Mouse (Mus musculus): Measurements from ENCODE around the gene Rph3al.

Gene Rph3al

DNA sequence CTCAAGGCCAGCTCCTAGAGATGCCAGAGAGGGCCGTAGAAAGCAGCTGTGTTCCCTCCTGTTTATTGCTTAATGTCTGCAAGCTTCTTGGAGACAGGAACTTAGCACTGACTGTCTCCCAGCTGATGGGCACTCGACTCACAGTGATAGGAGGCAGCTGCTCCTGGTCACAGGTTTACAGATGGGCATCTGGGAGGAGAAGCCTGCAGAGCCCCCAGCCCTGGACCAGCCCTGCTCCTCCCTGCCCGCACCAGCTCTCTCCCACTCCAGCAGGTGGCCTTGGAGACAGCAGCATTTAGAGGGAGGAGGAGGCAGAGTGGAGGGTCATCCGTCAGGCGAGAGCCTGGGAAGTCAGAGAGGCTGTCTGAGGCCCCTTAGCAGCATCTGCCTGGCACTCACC, 130.7 kb downstream of the Rph3al start:
- no peak for DNase-seq (ENCODE audit: low read depth)

DNA sequence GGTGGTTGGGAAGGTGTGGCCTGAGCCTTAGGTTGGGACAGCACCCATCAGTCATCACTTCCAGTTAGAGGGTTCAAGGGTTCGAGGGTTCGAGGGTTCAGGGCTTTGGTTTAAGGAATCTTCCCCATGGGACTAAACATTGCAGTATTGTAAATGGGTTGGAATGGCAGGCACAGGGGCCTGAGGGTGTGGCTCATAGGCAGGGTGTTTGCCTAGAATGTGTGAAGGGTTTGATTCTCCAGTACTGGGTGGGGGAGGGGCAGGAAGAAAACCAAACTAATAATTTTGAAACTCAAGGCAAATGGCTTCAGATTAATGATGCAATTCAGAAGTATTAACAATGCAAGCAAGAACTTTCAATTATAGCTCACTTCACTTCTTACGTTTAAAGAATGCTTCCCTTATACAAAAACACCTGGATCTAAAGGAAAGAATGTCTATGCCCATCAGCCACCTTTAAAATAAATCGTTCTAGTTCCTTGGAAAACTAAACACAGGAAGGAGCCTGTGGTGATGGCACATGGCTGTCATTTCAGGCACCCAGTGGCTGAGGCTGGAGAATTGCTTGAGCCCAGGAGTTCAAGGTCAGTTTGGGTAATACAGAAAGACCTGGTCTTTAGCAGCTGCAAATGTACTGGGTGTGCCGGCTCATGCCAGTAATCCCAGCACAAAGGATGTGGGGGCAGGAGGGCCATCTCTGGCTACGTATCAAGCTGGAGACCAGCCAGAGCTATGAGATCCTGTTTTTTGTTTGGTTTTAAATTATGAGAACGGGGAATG, 136.3 kb downstream of the Rph3al start:
- no peak for DNase-seq (ENCODE audit: low read depth)

DNA sequence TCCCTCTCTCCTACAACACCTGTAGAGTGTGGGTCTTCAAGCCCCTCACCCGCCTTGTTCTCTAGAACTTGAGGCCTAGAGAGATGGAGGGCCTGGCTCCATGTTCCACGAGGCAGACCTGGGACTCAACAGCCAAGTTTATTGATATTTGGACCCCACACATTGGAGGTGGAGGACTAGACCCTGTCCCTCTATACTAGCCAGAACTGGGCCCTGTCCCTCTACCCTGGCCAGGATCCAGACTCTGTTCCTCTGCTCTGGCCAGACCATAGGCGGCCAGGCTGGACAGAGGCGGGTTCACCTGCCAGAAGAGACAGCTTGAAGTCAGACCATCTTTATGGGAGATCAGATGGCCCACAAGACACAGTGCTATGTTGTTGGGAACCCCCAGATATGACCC, 136.9 kb downstream of the Rph3al start:
- no peak for DNase-seq (ENCODE audit: low read depth)

DNA sequence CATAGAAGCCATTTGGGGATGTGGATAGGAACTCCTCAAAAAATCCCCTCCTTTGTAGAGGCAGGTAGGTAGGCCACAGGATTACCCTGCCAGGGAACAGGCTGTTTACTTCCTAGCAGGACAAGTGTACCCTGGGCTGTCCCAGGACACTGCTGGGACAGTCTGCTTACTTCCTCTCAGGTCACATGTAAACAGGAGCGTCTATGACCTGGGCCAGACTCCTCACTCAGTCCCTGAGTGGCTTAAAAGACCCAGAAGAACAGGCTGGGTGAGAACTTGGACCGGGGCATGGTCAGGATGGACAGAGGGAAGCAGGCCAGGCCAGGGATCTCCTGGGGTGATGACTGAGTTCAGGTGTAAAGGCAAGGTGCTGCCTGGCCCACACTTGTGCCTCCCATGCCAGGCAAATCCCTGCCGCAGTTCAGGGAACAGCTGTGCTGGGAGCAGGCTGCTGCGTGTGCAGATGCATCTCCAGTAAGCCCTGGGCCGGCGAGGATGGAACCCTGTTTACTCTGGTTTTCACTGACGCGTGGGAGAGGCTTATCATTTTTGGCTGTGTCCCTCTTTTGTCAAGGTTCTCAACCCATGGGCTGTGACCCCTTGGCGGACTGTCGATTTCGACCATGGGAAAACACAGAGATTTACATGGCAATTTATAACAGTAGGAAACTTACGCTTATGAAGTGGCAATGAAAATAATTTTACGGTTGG, 141.5 kb downstream of the Rph3al start:
- DNase-seq (ENCODE audit: low read depth), result no peak

DNA sequence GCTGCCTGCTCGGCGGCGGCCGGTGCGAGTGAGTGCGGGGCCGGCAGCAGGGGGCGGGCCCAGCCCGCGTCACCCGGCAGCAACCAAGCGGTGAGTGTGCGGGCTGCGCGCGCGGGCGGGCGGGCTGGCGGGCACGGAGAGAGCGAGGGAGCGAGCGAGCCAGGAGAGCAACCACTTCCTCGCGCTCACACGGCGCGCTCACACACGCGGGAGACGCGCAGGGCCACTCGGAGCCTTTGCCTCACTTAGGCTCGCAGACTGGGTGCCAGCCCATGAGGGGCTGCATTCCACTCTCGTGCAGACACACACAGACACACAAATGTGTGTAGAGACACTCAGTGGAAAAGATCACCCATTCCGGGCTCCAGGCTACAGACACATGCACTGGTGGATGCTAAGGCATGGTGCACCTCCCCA, 142.2 kb downstream of the Rph3al start, which contains the start of gene Doc2b:
Gene Doc2b (minus strand): TSS at position 21 of the 417 bp plus-strand sequence.
- no peak for DNase-seq (ENCODE audit: low read depth)

DNA sequence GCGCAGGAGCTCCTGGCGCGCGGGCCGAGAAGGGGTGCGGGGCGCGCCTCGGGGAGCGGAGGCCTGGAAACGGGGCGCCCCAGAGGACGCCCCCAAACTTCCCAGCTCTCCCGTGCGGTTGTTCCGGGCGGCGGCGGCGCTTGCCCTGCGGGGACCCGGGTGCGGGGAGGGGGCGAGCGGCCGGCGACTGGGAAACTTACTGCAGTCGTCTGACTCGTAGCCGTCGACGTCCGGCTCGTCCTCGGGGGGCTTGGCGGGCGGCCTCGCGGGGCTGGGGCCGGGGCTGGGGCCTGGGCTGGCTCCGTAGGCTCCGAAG, 142.9 kb downstream of the Rph3al start:
- no peak for DNase-seq (ENCODE audit: low read depth)

DNA sequence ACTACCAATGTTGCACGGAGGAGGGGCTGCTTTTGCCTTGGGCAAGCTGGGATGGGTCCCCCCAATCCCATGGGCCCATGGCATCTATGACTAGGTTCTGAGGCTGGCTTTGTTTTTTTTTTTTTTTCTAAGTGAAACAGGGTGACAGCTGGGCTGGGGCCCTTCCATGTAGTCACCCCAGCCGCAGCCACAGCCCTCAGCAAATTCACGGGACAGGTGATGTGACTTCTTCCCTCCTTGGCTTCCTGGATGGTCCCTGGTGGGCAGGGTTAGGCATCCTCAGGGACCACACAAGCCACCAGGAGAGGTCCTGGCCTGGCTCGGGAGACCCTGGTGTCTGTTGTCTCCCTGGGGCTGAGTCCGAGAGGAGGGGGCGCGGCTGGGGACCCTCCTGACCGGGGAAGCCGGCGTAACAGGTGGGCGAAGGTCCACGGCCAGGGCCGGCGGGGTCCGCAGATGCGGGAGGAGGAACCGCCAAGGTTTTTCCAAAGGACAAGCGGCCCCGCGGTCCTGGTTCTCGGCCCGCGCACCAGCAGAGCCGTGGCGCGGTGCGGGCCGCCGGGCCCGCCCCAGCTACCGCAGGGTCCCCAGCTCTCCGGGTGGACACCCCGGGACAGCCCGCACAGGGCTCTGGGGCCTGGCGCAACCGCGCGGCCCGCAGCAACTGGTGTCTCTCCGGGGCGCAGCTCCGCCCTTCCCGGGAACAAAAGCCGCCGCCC, 143.5 kb downstream of the Rph3al start:
- DNase-seq (ENCODE audit: low read depth), result no peak

DNA sequence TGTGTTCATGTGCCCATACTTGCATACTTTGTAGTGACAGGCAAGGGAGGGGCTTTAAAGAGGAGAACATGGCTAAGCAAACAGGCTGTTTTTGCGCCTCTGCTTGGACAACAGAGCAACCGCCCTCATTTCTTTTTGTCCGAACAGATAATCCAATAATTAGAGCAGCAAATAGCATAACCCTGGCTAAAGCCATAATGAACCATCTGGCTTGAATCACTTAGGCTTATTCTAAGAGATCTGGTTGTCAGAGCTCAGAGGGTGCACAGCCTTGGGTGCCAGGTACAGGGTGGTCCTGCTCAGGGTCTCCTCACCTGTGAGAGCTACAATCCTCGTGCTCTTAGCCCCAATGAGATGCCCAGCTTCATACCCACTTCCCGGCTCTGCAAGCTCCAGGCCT, 144.9 kb downstream of the Rph3al start:
- no peak for DNase-seq (ENCODE audit: low read depth)

DNA sequence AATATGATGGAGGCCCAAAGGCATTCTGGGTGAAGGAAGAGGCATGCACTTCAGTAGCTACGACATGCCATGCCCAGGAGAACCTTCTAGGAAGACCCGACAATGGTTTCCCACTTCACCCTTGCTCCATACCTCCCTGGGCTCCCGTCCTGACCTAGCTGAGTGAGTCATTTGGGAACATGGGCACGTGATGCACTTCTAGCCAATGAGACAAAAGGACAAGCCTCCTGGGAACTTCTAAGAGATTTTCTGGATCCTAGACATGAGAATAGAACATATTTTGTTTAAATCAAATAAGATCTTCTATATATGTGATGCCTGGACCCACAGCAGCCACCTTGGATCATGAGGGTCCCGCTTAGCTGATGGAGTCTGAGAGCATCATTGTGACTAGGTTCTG, 145.7 kb downstream of the Rph3al start:
- peak; percentile 42 for DNase-seq (ENCODE audit: low read depth)

DNA sequence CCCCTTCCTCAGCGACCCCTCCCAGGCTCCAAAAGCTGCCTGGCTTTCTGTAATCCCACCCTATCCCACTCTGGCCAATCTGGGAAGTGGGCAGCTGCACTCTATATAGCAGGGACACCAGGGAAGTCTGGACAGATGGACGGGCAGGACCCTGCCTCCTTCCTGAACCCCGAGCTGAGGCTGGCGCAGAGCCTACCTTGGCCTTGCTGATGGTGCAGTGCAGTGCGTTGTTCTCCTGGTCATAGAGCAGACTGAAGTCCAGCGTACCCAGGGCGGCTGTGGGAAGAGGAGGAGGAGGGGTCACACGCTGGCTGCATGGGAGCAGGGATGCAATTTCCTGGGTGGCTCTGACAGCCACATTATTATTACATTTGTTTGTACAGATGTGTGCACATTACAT, 152.3 kb downstream of the Rph3al start:
- no peak for DNase-seq (ENCODE audit: low read depth)

DNA sequence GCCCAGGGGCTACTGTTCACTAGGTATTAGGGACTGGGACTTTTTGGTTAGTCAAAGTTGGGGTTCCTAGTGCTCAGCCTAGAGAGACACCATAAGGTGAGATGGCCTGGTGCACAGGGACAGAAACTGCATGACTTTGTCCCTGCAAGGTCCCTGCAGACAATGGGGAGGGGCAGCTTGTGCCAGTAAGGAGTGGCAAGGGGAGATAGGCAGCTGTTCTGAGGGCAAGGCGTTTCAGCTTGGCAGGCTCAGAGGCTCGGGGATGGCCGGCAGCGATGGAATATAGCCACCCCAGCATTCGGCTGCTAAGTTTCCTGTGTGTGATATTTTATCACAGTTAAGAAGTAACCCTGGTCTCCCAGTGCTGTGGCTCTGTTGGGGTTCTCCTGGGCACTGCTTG, 154.4 kb downstream of the Rph3al start:
- no peak for DNase-seq (ENCODE audit: low read depth)

DNA sequence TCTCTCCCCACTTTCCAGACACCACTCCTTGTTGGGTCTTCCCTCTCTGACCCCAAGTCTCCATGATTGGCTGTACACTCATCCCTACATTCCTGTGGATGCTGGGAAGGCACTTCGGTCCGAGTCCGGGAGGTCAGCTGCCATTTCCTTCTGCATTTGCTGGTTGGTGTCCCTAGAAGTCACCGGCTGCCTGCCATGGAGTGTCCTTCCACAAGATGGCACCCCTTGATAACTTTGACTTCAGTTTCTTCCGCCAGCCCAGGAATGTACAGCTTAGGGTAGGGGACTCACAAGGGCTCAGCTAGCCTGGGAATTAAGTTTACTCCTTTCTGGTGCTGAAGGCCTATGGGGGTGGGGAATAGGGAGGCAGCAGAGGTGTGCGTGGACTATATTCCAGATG, 156.3 kb downstream of the Rph3al start:
- DNase-seq (ENCODE audit: low read depth), result peak; percentile 80
